ENCODE assay signal across 11 mouse cellular contexts in genomic region chr3:137961736-137962385, GRCm38 (mm10). TPM values are rescaled to one million over a fixed set of nuclear protein-coding genes. Genes with fewer than 3 reads are reported as not detected.
DNase-seq lines count a peak whose midpoint lies in the region; ATAC-seq and TF ChIP-seq lines count a peak whose summit lies in the region.
"Had no signal": no experiment of that assay in that cellular context is flagged by ENCODE, and none has a peak within 500 bp of the region (broad histone marks: within the 10 kb centered on the region; RNA-seq: fewer than 3 reads in every experiment).

No protein-coding gene starts in this region.

- no peak for TF ChIP-seq POLR2A in lung, adult 2 months (IDR thresholded peaks at IDR 0.05; ENCODE audit: borderline replicate concordance, extremely low read depth, low read depth, low read length)

- H3K27ac ChIP-seq in forebrain, postnatal 0 days (ENCODE audit: low read depth, low read length), result no peak overlapping the region
- no peak overlapping the region for H3K27ac ChIP-seq in forebrain, embryonic 13.5 days
- H3K27ac ChIP-seq in lung, postnatal 0 days (ENCODE audit: low read length), result peak overlapping the region; percentile 71
- H3K27ac ChIP-seq in stomach, embryonic 16.5 days (ENCODE audit: low read length), result no peak overlapping the region
- H3K27ac ChIP-seq: limb, embryonic 13.5 days; stomach, embryonic 15.5 days had no signal

- no peaks in the 10 kb centered on the region for H3K27me3 ChIP-seq in forebrain, postnatal 0 days (ENCODE audit: insufficient read depth, low read length)
- no peaks in the 10 kb centered on the region for H3K27me3 ChIP-seq in forebrain, embryonic 13.5 days
- no peaks in the 10 kb centered on the region for H3K27me3 ChIP-seq in lung, postnatal 0 days (replicated peaks; ENCODE audit: insufficient read depth, low read length)
- H3K27me3 ChIP-seq in stomach, embryonic 16.5 days (ENCODE audit: control insufficient read depth, insufficient read depth, low read length), result no peaks in the 10 kb centered on the region
- H3K27me3 ChIP-seq: limb, embryonic 13.5 days; stomach, embryonic 15.5 days had no signal

- peak; percentile 91 for TF ChIP-seq EP300 in lung, postnatal 0 days (IDR thresholded peaks at IDR 0.05)

- no peaks in the 10 kb centered on the region for H3K9me3 ChIP-seq in forebrain, postnatal 0 days (ENCODE audit: low read length)
- no peaks in the 10 kb centered on the region for H3K9me3 ChIP-seq in forebrain, embryonic 13.5 days (replicated peaks)
- no peaks in the 10 kb centered on the region for H3K9me3 ChIP-seq in lung, postnatal 0 days (ENCODE audit: low read length)
- no peaks in the 10 kb centered on the region for H3K9me3 ChIP-seq in stomach, embryonic 16.5 days (replicated peaks; ENCODE audit: control insufficient read depth, low read length)
- H3K9me3 ChIP-seq: limb, embryonic 13.5 days; stomach, embryonic 15.5 days had no signal

- no peak overlapping the region for H3K4me2 ChIP-seq in forebrain, postnatal 0 days (ENCODE audit: low read depth)
- no peak overlapping the region for H3K4me2 ChIP-seq in forebrain, embryonic 13.5 days
- no peak overlapping the region for H3K4me2 ChIP-seq in lung, postnatal 0 days (replicated peaks; ENCODE audit: low read depth, low read length)
- no peak overlapping the region for H3K4me2 ChIP-seq in stomach, embryonic 16.5 days (ENCODE audit: low read depth, low read length)
- H3K4me2 ChIP-seq: limb, embryonic 13.5 days; stomach, embryonic 15.5 days had no signal

- DNase-seq in forebrain, postnatal 0 days, result no peak
- DNase-seq in lung, postnatal 0 days (ENCODE audit: low spot score), result peak; percentile 87
- no peak for DNase-seq in lung, adult 2 months
- DNase-seq in cerebellum, postnatal 36 days, result peak; percentile 56 to 63
- DNase-seq in urinary bladder, adult 2 months (ENCODE audit: low spot score), result no peak
- no peak for DNase-seq in frontal cortex, postnatal 10 days (ENCODE audit: low spot score in 2 of 2)
- DNase-seq: kidney, adult 8-10 months had no signal

- no peaks in the 10 kb centered on the region for H3K4me1 ChIP-seq in forebrain, postnatal 0 days (ENCODE audit: insufficient read depth)
- H3K4me1 ChIP-seq in forebrain, embryonic 13.5 days, result no peaks in the 10 kb centered on the region
- no peaks in the 10 kb centered on the region for H3K4me1 ChIP-seq in lung, postnatal 0 days (ENCODE audit: insufficient read depth, low read depth, low read length)
- H3K4me1 ChIP-seq in lung, adult 2 months (ENCODE audit: control insufficient read depth, insufficient read depth, low read length), result no peaks in the 10 kb centered on the region
- no peaks in the 10 kb centered on the region for H3K4me1 ChIP-seq in stomach, embryonic 16.5 days (ENCODE audit: control insufficient read depth, insufficient read depth, low read length)
- H3K4me1 ChIP-seq: limb, embryonic 13.5 days; stomach, embryonic 15.5 days had no signal

- TF ChIP-seq CTCF in forebrain, postnatal 0 days (IDR thresholded peaks at IDR 0.05; ENCODE audit: low read depth), result no peak
- TF ChIP-seq CTCF in lung, postnatal 0 days (IDR thresholded peaks at IDR 0.05), result no peak
- TF ChIP-seq CTCF in lung, adult 2 months (IDR thresholded peaks at IDR 0.05; ENCODE audit: insufficient read depth, low read length), result no peak

- ATAC-seq in forebrain, postnatal 0 days, result peak; percentile 45; the same call in 1 of the 2 replicates
- ATAC-seq in forebrain, embryonic 13.5 days, result no peak
- ATAC-seq in lung, postnatal 0 days, result peak; percentile 95
- peak; percentile 29; the same call in 1 of the 2 replicates for ATAC-seq in stomach, embryonic 16.5 days (ENCODE audit: insufficient read depth, low FRiP score)

- 66% methylated on average over 8 of the region's 8 CpGs for WGBS in forebrain, postnatal 0 days
- WGBS in forebrain, embryonic 13.5 days, result 69% methylated on average over 8 of the region's 8 CpGs
- 33% methylated on average over 8 of the region's 8 CpGs for WGBS in lung, postnatal 0 days
- WGBS in lung, adult 2 months, result 43% methylated on average over 8 of the region's 8 CpGs
- WGBS in stomach, embryonic 16.5 days, result 54% methylated on average over 8 of the region's 8 CpGs

- no peak overlapping the region for H3K9ac ChIP-seq in forebrain, postnatal 0 days
- no peak overlapping the region for H3K9ac ChIP-seq in forebrain, embryonic 13.5 days
- H3K9ac ChIP-seq in lung, postnatal 0 days (replicated peaks; ENCODE audit: low read depth), result no peak overlapping the region
- H3K9ac ChIP-seq in stomach, embryonic 16.5 days (ENCODE audit: low read length), result no peak overlapping the region
- H3K9ac ChIP-seq: limb, embryonic 13.5 days; stomach, embryonic 15.5 days had no signal

- no peak overlapping the region for H3K4me3 ChIP-seq in forebrain, postnatal 0 days (ENCODE audit: low read depth, low read length)
- no peak overlapping the region for H3K4me3 ChIP-seq in forebrain, embryonic 13.5 days
- H3K4me3 ChIP-seq in lung, postnatal 0 days (ENCODE audit: low read depth, low read length), result no peak overlapping the region
- no peak overlapping the region for H3K4me3 ChIP-seq in lung, adult 2 months (replicated peaks; ENCODE audit: extremely low read depth, low read depth, low read length)
- H3K4me3 ChIP-seq in stomach, embryonic 16.5 days (replicated peaks; ENCODE audit: low read length), result no peak overlapping the region
- H3K4me3 ChIP-seq: limb, embryonic 13.5 days; stomach, embryonic 15.5 days had no signal

- no peaks in the 10 kb centered on the region for H3K36me3 ChIP-seq in forebrain, postnatal 0 days (ENCODE audit: insufficient read depth)
- no peaks in the 10 kb centered on the region for H3K36me3 ChIP-seq in forebrain, embryonic 13.5 days (ENCODE audit: poor library complexity, severe bottlenecking)
- H3K36me3 ChIP-seq in lung, postnatal 0 days (ENCODE audit: insufficient read depth, low read length), result no peaks in the 10 kb centered on the region
- H3K36me3 ChIP-seq in stomach, embryonic 16.5 days (ENCODE audit: control insufficient read depth, insufficient read depth, low read length), result no peaks in the 10 kb centered on the region
- H3K36me3 ChIP-seq: limb, embryonic 13.5 days; stomach, embryonic 15.5 days had no signal

RNA-seq across cellular contexts. Expression of gene Dapp1, which starts 19.5 kb away (rescaled TPM):
- total RNA-seq in forebrain, postnatal 0 days (2014; rRNA removed), result 4.3 and 4.9 TPM in 2 replicates
- 2.8 and 3.3 TPM in 2 replicates for polyA plus RNA-seq in forebrain, postnatal 0 days (2015; fragmentation: Nextera tagmentation; extraction: Ambion mirVana)
- 2.7 and 3.9 TPM in 2 replicates for polyA plus RNA-seq in forebrain, embryonic 13.5 days (2015; fragmentation: Nextera tagmentation; extraction: Ambion mirVana)
- 7.9 and 8.9 TPM in 2 replicates for polyA plus RNA-seq in lung, postnatal 0 days (2015; fragmentation: Nextera tagmentation; extraction: Ambion mirVana)
- 4.5 and 7.1 TPM in 2 replicates for polyA plus RNA-seq in lung, adult 2 months (2012; rRNA removed)
- polyA plus RNA-seq in stomach, embryonic 16.5 days (2015; fragmentation: Nextera tagmentation; extraction: Ambion mirVana), result 17.3 and 18.0 TPM in 2 replicates
- polyA plus RNA-seq in urinary bladder, adult 2 months (2012; rRNA removed), result 16.0 and 16.5 TPM in 2 replicates

RNA-seq across cellular contexts. Expression of gene Lamtor3, which starts 43.6 kb away (rescaled TPM):
- 105 and 116 TPM in 2 replicates for total RNA-seq in forebrain, postnatal 0 days (2014; rRNA removed)
- 112 and 123 TPM in 2 replicates for polyA plus RNA-seq in forebrain, postnatal 0 days (2015; fragmentation: Nextera tagmentation; extraction: Ambion mirVana)
- polyA plus RNA-seq in forebrain, embryonic 13.5 days (2015; fragmentation: Nextera tagmentation; extraction: Ambion mirVana), result 126 and 129 TPM in 2 replicates
- 114 and 122 TPM in 2 replicates for polyA plus RNA-seq in lung, postnatal 0 days (2015; fragmentation: Nextera tagmentation; extraction: Ambion mirVana)
- polyA plus RNA-seq in lung, adult 2 months (2012; rRNA removed), result 19.6 and 31.7 TPM in 2 replicates
- polyA plus RNA-seq in stomach, embryonic 16.5 days (2015; fragmentation: Nextera tagmentation; extraction: Ambion mirVana), result 113 and 118 TPM in 2 replicates
- polyA plus RNA-seq in urinary bladder, adult 2 months (2012; rRNA removed), result 81.4 and 102 TPM in 2 replicates

Comparison
In these comparisons a context has a peak if more than half of its experiments do, and no peak if none do; other contexts are left out.
1. DNase-seq: peak in lung, postnatal 0 days (single experiment) and cerebellum, postnatal 36 days (2 of 2); none in forebrain, postnatal 0 days (single experiment), lung, adult 2 months (single experiment), urinary bladder, adult 2 months (single experiment) and frontal cortex, postnatal 10 days (0 of 2).